Mouse (Mus musculus) C2C12 (cell line): ENCODE measurements at regions not wholly inside any gene's neighbourhood (a gene's known extent, or its start where the extent isn't known, plus 50 kb on each side); places are given as distances from the start of the nearest gene placed in this dataset.

ENCODE experiments used
- H3K27me3 ChIP-seq: one replicate; pipeline ENCODE4 v1.6.1; 2011; ENCODE audit not compliant: control insufficient read depth, insufficient read depth, insufficient read length
- H3K36me3 ChIP-seq: one replicate; pipeline ENCODE4 v1.6.1; 2011; ENCODE audit not compliant: control insufficient read depth, insufficient read depth
- H3K4me3 ChIP-seq: one replicate; pipeline ENCODE4 v1.5.1; 2011; ENCODE audit warnings: mild to moderate bottlenecking, control low read depth; ENCODE audit not compliant: poor library complexity, insufficient read depth, severe bottlenecking
- H3K79me2 ChIP-seq: one replicate; pipeline ENCODE4 v1.6.1; 2011; ENCODE audit not compliant: control insufficient read depth, insufficient read depth
- H3K79me3 ChIP-seq: one replicate; pipeline ENCODE4 v1.6.1; 2011; ENCODE audit warnings: low read depth, control low read depth
- H3ac ChIP-seq: one replicate; pipeline ENCODE3; 2011; ENCODE audit warnings: low read depth; ENCODE audit not compliant: control insufficient read depth, insufficient read length
- CEBPB ChIP-seq: IDR thresholded peaks from one replicate; pipeline ENCODE4 v1.6.1; 2011; ENCODE audit warnings: low read depth, mild to moderate bottlenecking, control low read depth, moderate library complexity
- CTCF ChIP-seq: IDR thresholded peaks from one replicate; pipeline ENCODE4 v1.5.1; 2011; ENCODE audit not compliant: control insufficient read depth, insufficient read depth, insufficient read length
- FOSL1 ChIP-seq: IDR thresholded peaks from one replicate; pipeline ENCODE4 v1.8.0; 2011; ENCODE audit warnings: mild to moderate bottlenecking, low read length; ENCODE audit not compliant: poor library complexity, insufficient read depth, severe bottlenecking
- MAX ChIP-seq: IDR thresholded peaks from one replicate; pipeline ENCODE4 v1.6.1; 2011; ENCODE audit warnings: mild to moderate bottlenecking, control low read depth
- MYOD1 ChIP-seq: IDR thresholded peaks from one replicate; pipeline ENCODE4 v1.6.1; 2011; ENCODE audit warnings: low read depth; ENCODE audit not compliant: control insufficient read depth, insufficient read length
- MYOG ChIP-seq: IDR thresholded peaks from one replicate; pipeline ENCODE4 v1.6.1; 2011; ENCODE audit not compliant: control insufficient read depth, insufficient read length; ENCODE audit errors: extremely low read depth
- USF1 ChIP-seq: IDR thresholded peaks from one replicate; pipeline ENCODE4 v1.6.1; 2011; ENCODE audit warnings: low read depth, mild to moderate bottlenecking, control low read depth, moderate library complexity

DNA sequence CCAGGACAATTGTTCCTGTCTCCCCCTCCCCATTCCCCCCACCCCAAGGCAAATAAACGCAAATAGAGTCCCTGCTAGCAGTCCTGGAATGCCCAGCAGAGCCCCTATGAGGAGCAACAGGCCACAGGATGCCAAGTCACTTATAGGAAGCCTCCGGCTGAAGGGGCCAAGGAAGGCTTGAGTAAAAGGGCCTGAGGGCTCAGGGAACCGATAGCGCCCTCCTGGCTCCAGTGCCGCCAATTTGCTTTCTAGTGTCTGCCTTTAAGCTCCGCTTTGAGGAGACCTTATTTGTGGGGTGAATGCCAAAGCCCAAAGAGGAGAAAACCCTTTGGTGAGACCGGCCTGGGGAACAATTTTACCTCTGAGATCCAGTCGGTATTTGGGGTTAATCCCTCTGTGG is 156.2 kb upstream of the Hes1 start:
- Histone ChIP-seq H3K79me2 (no peaks in the 10 kb centered on the region), H3K27me3 (no peaks in the 10 kb centered on the region), H3K79me3 (no peaks in the 10 kb centered on the region), H3K4me3 (no peak overlapping the region), H3ac (no peak overlapping the region), H3K36me3 (no peaks in the 10 kb centered on the region)
- TF ChIP-seq CEBPB (no peak), CTCF (no peak), MAX (no peak), FOSL1 (no peak), MYOG (no peak), MYOD1 (no peak), USF1 (no peak)

DNA sequence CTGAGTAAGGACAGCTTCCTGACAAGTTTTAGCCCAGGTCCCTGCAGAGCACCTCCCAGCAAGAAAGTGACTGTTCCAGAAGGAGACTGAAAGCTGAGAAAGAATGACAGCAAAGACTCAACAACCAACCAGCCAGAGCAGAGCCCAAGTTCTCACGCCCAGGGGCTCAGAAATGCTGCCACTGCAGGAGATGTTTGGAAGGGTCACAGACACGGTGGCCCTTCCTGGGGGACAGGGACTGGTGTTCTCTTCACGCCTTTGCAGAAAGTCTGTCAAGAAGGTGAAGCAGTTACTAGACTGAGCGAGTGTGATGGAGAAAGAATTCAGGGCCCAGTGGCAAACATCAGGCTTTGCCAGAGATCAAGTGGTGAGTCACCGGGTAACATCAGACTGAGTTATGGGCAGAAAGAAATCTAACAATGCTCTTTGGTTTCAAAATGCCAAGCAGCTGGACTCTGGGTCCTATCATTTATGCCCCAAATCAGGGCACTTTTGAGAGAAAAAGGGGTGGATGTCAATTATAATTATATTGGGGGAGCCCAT is 154.2 kb upstream of the Hes1 start:
- no peaks in the 10 kb centered on the region for H3K79me2 ChIP-seq
- H3K79me3 ChIP-seq = no peaks in the 10 kb centered on the region
- no peaks in the 10 kb centered on the region for H3K36me3 ChIP-seq
- TF ChIP-seq MAX = no peak
- no peak for TF ChIP-seq USF1
- TF ChIP-seq FOSL1 = peak; percentile 46
- H3ac ChIP-seq = peak overlapping the region; percentile 1
- no peaks in the 10 kb centered on the region for H3K27me3 ChIP-seq
- H3K4me3 ChIP-seq = no peak overlapping the region

DNA sequence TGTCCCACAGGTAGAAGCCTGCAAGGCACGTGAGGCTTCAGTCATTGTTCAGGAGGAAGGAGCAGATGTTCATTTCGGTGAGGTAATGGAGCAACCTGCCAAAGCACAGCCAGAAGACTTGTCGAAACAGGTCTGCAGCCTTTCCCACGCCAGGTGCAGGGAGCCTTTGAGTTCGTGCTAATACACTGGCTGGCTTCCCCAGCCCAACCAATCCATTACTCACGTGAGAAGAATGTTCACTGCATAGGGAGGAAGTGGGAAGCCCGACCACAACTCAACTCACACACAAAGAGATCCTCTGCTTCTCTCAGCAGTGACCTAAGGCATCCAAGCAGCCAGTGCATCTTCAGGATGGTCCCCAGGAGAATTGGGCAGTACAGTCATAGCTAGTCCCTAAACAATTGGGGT is 153.0 kb upstream of the Hes1 start:
- Histone ChIP-seq H3K27me3 (no peaks in the 10 kb centered on the region), H3K4me3 (no peak overlapping the region), H3K79me3 (no peaks in the 10 kb centered on the region), H3K36me3 (no peaks in the 10 kb centered on the region), H3ac (no peak overlapping the region), H3K79me2 (no peaks in the 10 kb centered on the region)
- TF ChIP-seq USF1 (peak; percentile 32), FOSL1 (peak; percentile 57), MYOG (no peak), MAX (no peak), CEBPB (no peak), MYOD1 (peak; percentile 94), CTCF (no peak)

DNA sequence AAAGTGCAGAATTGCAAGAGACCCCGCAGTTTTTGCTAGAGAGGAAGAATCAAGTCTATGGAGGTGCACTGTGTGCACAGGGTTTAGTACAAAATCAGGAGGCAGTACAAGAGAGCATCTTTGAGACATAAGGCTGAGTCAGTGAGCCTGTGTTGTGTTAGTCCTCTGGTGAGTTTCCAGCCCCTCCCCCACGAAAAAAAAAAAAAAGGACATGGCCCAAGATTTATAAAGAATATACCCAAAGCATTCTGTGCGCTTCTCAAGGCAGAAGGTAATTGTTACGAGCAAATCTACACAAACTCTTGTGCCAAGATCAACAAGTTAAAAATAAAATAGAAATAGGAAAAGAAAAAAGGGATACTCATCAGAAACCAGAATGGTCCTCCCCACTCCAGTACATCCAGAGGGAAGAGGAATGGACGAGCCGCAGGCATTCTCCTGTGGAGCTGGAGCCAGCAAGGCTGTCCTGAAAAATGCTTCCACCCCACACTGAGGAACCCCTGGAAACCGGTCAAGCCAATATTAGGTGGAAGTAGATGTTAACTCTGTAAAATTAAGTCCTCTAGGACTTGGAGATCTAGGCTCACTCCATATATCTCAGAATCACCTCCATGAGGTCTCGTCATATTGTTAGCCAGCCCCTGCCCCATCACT is 150.7 kb upstream of the Hes1 start:
- H3K27me3 ChIP-seq = no peaks in the 10 kb centered on the region
- no peak overlapping the region for H3K4me3 ChIP-seq
- H3K79me2 ChIP-seq = no peaks in the 10 kb centered on the region
- TF ChIP-seq FOSL1 (no peak), CTCF (no peak), CEBPB (no peak), MYOG (no peak), USF1 (no peak)
- H3K79me3 ChIP-seq = no peaks in the 10 kb centered on the region
- H3ac ChIP-seq = no peak overlapping the region
- no peaks in the 10 kb centered on the region for H3K36me3 ChIP-seq

DNA sequence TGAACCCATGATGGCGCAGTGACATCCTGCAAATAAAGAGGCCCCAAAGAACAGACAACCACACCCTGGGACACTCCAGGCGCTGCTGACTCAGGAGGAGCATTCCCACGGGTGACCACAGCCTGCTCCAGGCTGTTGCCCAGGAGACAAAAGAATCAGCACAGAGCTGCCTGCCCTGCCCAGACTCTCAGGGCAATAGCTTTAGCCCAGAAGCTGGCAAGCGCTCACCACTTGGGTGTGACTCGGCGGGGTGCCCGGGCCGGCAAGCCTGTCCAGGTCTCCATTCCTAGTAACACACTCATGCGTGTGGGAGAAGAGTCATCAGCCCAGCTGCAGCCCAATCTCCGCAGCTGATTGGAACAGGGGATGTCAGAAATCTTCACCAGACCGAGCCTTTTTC is 148.8 kb upstream of the Hes1 start:
- no peak overlapping the region for H3ac ChIP-seq
- H3K36me3 ChIP-seq = no peaks in the 10 kb centered on the region
- TF ChIP-seq FOSL1 (peak; percentile 46), MYOD1 (peak; percentile 64), MAX (no peak), CEBPB (no peak), MYOG (no peak), USF1 (no peak), CTCF (no peak)
- H3K79me3 ChIP-seq = no peaks in the 10 kb centered on the region
- H3K27me3 ChIP-seq = no peaks in the 10 kb centered on the region
- H3K4me3 ChIP-seq = no peak overlapping the region
- no peaks in the 10 kb centered on the region for H3K79me2 ChIP-seq

DNA sequence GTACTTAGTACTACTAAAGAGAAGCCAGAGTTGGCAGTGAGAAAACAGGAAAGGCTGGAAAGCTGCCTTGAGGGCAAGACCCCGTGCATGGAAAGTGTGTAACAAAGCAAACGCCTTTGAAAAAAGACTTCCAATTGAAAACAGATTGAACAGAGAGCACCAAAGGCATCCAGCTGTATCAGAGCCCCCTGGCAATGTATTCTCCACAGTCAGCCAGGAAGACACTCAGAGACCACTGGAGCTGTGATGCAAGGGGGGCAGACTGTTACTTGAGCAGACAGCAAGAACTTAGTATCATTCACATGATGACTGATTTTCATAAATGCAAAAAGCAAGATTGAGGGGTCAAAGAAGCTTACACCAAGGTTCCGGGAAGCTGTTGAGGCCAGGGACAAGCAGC is 146.2 kb upstream of the Hes1 start:
- Histone ChIP-seq H3K36me3 (no peaks in the 10 kb centered on the region), H3K4me3 (no peak overlapping the region)
- TF ChIP-seq CEBPB (no peak), FOSL1 (no peak), MAX (no peak), MYOG (no peak), USF1 (no peak), CTCF (no peak), MYOD1 (no peak)

More for the DNA sequence above, 146.2 kb upstream of the Hes1 start:
- no peaks in the 10 kb centered on the region for H3K79me2 ChIP-seq
- H3ac ChIP-seq = no peak overlapping the region
- no peaks in the 10 kb centered on the region for H3K79me3 ChIP-seq
- H3K27me3 ChIP-seq = no peaks in the 10 kb centered on the region
